Mouse (Mus musculus): Measurements from ENCODE around the gene Slc16a10. TPM values are rescaled to one million over a fixed set of nuclear protein-coding genes. Genes with fewer than 3 reads are reported as not detected.

Gene Slc16a10
- polyA plus RNA-seq, 1 experiment from 2014 or later = 5.3 TPM

DNA sequence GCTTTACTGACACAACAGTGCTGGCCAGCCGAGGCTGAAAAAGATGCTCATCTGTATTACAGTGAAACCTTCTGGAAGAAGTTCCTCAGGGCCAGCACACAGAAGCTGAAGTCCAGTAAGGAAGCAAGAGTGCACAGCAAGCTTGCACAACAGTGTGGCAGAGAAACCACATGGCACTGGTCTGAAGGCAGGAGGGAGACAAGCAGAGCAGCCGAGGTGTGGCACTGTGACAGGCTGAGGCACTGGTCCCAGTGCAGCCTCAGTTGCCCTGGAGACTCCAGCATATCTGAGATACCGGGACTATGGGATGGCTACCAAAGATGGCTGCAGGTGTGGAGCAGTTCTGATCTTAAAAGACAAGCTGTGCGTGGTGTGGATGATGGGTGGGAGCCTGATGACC lies 44.5 kb downstream of the Slc16a10 start:
- H3K27me3 ChIP-seq (ENCODE audit: insufficient read depth, low read length) = no peaks in the 10 kb centered on the region
- ATAC-seq (ENCODE audit: insufficient read depth) (no peak), DNase-seq (no peak)
- no peak overlapping the region for H3K27ac ChIP-seq (ENCODE audit: low read depth)
- TF ChIP-seq CTCF (IDR thresholded peaks at IDR 0.05; ENCODE audit: low read depth) = no peak
- 51% methylated on average over 4 of the region's 4 CpGs for WGBS
- H3K36me3 ChIP-seq (ENCODE audit: insufficient read depth) = no peaks in the 10 kb centered on the region
- H3K9me3 ChIP-seq (ENCODE audit: low read depth, low read length) = no peaks in the 10 kb centered on the region
- no peak overlapping the region for H3K4me3 ChIP-seq (ENCODE audit: low read depth, low read length)
- no peak overlapping the region for H3K9ac ChIP-seq
- no peak overlapping the region for H3K4me2 ChIP-seq
- no peaks in the 10 kb centered on the region for H3K4me1 ChIP-seq (ENCODE audit: insufficient read depth)

DNA sequence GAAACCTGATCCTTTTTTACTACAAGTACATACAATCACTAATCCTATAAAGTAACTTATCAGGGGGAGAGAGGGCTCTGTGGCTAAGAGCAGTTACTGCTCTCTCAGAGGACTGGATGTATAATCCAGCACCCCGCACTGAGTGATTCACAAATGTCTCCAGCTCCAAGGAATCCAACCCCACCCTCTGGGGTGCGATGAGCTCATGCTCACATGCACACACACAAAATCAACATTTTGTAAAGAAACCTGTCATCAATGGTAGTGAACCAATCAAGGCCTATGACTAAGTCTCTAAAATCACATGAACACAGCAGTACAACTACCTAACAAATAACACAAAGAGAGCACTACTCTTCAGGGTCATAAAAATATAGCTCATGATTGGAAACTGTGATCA lies 47.3 kb downstream of the Slc16a10 start:
- no peak for DNase-seq

DNA sequence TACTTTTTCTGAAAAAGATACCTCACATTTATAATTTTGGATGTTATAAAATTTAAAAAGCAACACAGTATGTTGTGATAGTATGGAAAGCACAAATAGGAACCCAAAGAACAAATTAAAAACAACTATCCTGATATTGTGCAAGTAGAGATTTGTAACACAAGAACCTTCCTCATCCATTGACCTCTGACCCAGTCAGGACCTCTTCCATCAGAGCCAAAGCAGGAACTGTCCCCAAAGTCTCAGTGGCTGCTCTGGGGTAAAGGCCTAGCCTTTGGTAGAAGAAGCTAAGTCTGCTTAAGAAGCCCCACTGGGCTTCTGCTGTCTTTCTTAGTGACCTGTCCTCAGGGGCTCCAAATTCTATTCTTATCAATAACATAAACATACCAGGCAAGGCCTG lies 48.5 kb downstream of the Slc16a10 start:
- no peak for DNase-seq
- Histone ChIP-seq H3K4me3 (ENCODE audit: low read depth, low read length) (no peak overlapping the region), H3K9ac (no peak overlapping the region), H3K27ac (ENCODE audit: low read depth) (no peak overlapping the region), H3K36me3 (ENCODE audit: insufficient read depth) (no peaks in the 10 kb centered on the region), H3K27me3 (ENCODE audit: insufficient read depth, low read length) (no peaks in the 10 kb centered on the region), H3K9me3 (ENCODE audit: low read depth, low read length) (no peaks in the 10 kb centered on the region), H3K4me1 (ENCODE audit: insufficient read depth) (peaks cover 13% of the 10 kb centered on the region), H3K4me2 (no peak overlapping the region)
- no peak for ATAC-seq (ENCODE audit: insufficient read depth)
- no peak for TF ChIP-seq CTCF (IDR thresholded peaks at IDR 0.05; ENCODE audit: low read depth)

More for the DNA sequence above, 47.3 kb downstream of the Slc16a10 start:
- no peak for TF ChIP-seq CTCF (IDR thresholded peaks at IDR 0.05; ENCODE audit: low read depth)
- 79% methylated on average over 2 of the region's 2 CpGs for WGBS
- Histone ChIP-seq H3K36me3 (ENCODE audit: insufficient read depth) (no peaks in the 10 kb centered on the region), H3K27me3 (ENCODE audit: insufficient read depth, low read length) (no peaks in the 10 kb centered on the region), H3K9ac (no peak overlapping the region), H3K27ac (ENCODE audit: low read depth) (no peak overlapping the region), H3K4me1 (ENCODE audit: insufficient read depth) (peaks cover 13% of the 10 kb centered on the region), H3K4me2 (no peak overlapping the region), H3K4me3 (ENCODE audit: low read depth, low read length) (no peak overlapping the region), H3K9me3 (ENCODE audit: low read depth, low read length) (no peaks in the 10 kb centered on the region)
- ATAC-seq (ENCODE audit: insufficient read depth) = no peak

DNA sequence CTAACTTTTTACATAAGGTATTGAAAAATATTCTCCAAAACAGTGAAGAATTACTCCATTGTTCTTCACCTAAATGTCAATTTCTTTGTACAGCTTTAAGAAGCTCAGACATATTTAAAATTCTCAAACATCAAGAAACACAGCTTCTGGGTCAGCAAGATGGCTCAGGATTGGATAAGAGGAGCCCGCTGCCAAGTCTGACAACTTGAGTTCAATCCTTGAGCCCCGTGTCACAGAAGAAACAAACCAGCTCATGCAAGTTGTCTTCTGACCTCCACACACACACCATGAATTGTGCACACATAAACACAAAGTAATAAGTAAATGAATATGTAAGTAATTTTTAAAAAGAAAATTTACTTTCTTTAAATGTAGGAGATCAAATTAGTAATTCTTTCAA lies 50.6 kb downstream of the Slc16a10 start:
- no peak overlapping the region for H3K4me3 ChIP-seq (ENCODE audit: low read depth, low read length)
- ATAC-seq (ENCODE audit: insufficient read depth) (no peak), DNase-seq (peak; percentile 66)
- H3K36me3 ChIP-seq (ENCODE audit: insufficient read depth) = no peaks in the 10 kb centered on the region
- no peak overlapping the region for H3K9ac ChIP-seq
- no peaks in the 10 kb centered on the region for H3K9me3 ChIP-seq (ENCODE audit: low read depth, low read length)
- peaks cover 13% of the 10 kb centered on the region for H3K4me1 ChIP-seq (ENCODE audit: insufficient read depth)
- WGBS = 37% methylated on average over 2 of the region's 2 CpGs
- no peak overlapping the region for H3K27ac ChIP-seq (ENCODE audit: low read depth)
- H3K4me2 ChIP-seq = no peak overlapping the region
- H3K27me3 ChIP-seq (ENCODE audit: insufficient read depth, low read length) = no peaks in the 10 kb centered on the region
- no peak for TF ChIP-seq CTCF (IDR thresholded peaks at IDR 0.05; ENCODE audit: low read depth)

DNA sequence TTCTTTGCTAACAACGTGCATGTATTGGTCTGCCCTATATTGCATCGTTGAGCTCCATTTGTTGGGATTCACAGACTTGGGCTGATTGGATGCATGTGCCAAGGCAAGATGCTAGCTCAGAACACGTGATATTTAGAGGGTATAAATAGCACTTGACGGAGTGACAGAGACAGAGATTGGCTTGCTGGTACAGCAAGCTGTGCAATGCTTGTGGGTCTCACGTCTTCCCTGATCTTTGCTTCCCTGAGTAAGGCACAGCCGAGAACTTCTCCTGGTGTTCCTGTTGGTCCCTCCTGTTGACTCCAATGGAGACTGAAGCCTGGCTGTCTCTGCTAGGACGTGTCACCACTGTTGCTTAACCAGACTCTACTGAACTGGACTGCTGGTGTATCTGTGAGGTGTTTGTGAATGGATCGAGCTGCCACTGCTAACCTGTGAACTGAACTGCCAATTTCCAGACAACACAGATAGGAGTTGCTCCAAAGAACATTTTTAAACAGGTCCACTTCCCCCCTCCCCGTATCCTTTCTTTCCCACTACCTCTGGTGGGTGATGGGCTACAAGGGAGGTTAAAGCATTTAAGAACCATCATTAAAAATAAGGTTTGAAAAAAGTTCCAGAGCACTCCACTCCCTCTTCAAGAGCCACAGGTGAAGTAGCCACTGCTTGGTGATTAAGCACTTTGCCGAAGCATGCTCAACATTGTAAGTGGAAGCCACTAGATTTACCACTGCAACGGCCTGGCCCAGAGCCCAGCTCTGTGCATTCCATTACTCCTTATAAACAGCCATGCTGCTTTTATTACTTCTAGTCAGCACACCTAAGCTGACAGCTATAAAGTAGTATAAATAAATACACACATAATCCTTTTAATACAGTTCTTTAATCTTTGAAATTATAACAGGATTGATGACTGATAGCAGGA lies 51.3 kb downstream of the Slc16a10 start:
- H3K4me2 ChIP-seq = no peak overlapping the region
- no peak overlapping the region for H3K4me3 ChIP-seq (ENCODE audit: low read depth, low read length)
- no peaks in the 10 kb centered on the region for H3K36me3 ChIP-seq (ENCODE audit: insufficient read depth)
- WGBS = 45% methylated on average over 11 of the region's 11 CpGs
- H3K9ac ChIP-seq = no peak overlapping the region
- DNase-seq (peak; percentile 84), ATAC-seq (ENCODE audit: insufficient read depth) (peak; percentile 85; the same call in 1 of the 2 replicates)
- H3K4me1 ChIP-seq (ENCODE audit: insufficient read depth) = peaks cover 13% of the 10 kb centered on the region
- H3K27me3 ChIP-seq (ENCODE audit: insufficient read depth, low read length) = no peaks in the 10 kb centered on the region
- TF ChIP-seq CTCF (IDR thresholded peaks at IDR 0.05; ENCODE audit: low read depth) = no peak
- no peaks in the 10 kb centered on the region for H3K9me3 ChIP-seq (ENCODE audit: low read depth, low read length)
- no peak overlapping the region for H3K27ac ChIP-seq (ENCODE audit: low read depth)

DNA sequence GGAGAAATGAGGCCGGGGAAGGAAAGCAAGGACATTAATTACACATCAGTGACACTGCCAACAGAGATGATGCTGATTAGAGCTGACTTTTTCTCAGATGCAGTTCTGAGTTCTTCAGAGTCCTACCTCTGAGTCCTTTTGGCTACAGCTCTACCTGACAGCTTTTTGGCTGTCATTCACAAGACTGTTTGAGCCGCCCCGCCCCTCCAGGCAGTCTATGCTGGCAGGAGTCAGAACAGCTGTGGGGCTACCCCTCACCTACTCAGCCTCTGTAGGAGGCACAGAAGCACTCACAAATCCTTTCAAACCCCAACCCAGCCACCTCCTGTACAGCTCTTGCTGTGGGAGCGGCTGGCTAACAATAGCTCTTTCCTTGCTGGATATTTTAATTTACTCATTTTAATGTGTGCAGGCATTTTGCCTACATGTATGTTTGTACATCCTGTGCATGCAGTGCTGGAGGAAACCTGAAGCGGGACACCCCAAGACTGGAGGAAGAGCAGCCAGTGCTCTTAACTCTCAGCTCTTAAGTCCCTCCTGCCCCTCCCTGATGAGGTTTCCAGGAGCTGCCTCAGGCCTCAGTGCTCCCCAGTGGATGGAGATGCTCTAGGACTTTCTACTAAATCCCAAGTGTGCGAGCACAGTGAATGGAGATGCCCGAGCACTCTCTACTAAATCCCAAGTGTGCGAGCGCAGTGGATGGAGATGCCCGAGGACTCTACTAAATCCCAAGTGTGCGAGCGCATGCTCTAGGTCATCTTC lies 57.5 kb downstream of the Slc16a10 start:
- Histone ChIP-seq H3K4me3 (ENCODE audit: low read depth, low read length) (no peak overlapping the region), H3K9me3 (ENCODE audit: low read depth, low read length) (no peaks in the 10 kb centered on the region), H3K9ac (no peak overlapping the region), H3K27me3 (ENCODE audit: insufficient read depth, low read length) (no peaks in the 10 kb centered on the region), H3K4me1 (ENCODE audit: insufficient read depth) (peaks cover 8% of the 10 kb centered on the region), H3K27ac (ENCODE audit: low read depth) (no peak overlapping the region), H3K36me3 (ENCODE audit: insufficient read depth) (no peaks in the 10 kb centered on the region), H3K4me2 (no peak overlapping the region)
- no peak for DNase-seq
- no peak for TF ChIP-seq CTCF (IDR thresholded peaks at IDR 0.05; ENCODE audit: low read depth)
- peak; percentile 65; the same call in 1 of the 2 replicates for ATAC-seq (ENCODE audit: insufficient read depth)
- 71% methylated on average over 12 of the region's 12 CpGs for WGBS

DNA sequence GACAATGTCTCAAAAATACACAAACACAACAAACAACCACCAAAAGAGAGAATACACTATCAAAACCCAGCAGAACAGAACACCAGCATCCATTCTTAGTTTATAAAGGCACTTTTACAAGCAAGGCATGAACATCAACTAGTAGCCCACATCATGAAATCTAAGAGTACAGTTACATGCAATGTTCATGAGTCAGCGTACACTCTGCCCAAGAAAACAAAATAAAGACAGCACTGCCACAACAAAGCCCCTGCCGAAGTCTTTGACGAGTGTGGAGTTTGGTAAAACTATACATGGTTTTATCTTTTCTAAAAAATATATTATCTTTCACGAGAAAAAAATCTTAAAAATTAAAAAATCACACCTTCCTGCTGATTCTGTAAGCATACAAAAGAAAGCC lies 58.5 kb downstream of the Slc16a10 start:
- no peak for ATAC-seq (ENCODE audit: insufficient read depth)
- Histone ChIP-seq H3K36me3 (ENCODE audit: insufficient read depth) (no peaks in the 10 kb centered on the region), H3K27me3 (ENCODE audit: insufficient read depth, low read length) (no peaks in the 10 kb centered on the region), H3K9me3 (ENCODE audit: low read depth, low read length) (no peaks in the 10 kb centered on the region), H3K4me3 (ENCODE audit: low read depth, low read length) (no peak overlapping the region), H3K4me1 (ENCODE audit: insufficient read depth) (peaks cover 8% of the 10 kb centered on the region), H3K27ac (ENCODE audit: low read depth) (no peak overlapping the region), H3K4me2 (no peak overlapping the region), H3K9ac (no peak overlapping the region)
- DNase-seq = no peak
- WGBS = 67% methylated on average over 4 of the region's 4 CpGs
- no peak for TF ChIP-seq CTCF (IDR thresholded peaks at IDR 0.05; ENCODE audit: low read depth)
